Mouse (Mus musculus) frontal cortex, postnatal 10 days (tissue): Measurements from ENCODE around the gene Ralgapb.

Experiments
- DNase-seq, 2 experiments: peaks; one replicate each; pipeline ENCODE4 v3.0.0; 2022; ENCODE audit warnings: low spot score in 2 of 2, mixed read lengths in 1 of 2

Ralgapb gene

DNA sequence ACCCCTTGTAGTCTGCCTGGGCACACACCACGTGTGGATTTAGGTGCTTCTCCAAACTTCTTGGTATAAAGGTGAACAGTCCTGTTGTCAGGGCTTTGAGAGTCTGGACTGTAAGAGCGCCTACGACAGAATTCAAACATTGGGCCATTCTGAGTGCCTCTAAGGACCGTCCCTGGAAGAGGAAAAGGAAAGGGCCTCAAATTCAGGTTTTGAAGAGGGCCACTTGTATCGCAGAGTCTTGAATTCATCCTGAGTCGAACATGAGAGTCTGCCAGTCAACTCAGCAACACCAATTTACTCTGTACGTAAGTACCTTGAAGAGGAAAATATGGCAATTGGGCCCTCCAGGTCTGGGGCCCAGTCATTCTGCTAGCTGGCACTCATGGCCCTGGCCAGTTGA lies 6.7 kb upstream of the Ralgapb start:
- DNase-seq: no peak

DNA sequence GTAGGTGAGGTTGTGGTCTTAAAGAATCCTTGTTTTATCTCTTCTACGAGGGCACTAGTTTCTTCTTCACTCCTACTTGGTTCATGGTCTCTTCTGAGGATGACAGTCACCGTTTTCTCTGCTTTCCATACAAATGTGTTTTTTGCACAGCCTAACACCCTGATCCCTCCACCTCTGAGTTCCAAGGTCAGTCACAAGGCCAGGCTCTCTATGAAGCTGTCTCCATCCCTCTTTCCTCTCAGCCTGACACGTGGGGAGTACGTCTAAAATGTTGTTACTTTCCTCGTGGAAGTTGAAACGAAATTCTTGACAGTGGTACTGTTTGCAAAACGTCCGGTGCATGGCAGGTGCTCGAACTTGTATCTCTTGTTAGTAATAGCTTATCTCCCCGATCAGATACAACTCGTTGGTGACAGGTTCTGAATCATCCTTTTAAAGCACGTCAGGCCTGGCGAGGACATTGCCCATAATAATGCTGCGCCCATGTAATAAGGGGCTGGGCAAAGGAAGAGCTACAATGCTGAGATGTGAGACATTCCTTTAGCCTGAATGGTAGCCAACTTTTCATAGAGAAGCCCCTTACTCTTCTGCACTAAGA lies 552 bp upstream of the Ralgapb start:
- no peak for DNase-seq

DNA sequence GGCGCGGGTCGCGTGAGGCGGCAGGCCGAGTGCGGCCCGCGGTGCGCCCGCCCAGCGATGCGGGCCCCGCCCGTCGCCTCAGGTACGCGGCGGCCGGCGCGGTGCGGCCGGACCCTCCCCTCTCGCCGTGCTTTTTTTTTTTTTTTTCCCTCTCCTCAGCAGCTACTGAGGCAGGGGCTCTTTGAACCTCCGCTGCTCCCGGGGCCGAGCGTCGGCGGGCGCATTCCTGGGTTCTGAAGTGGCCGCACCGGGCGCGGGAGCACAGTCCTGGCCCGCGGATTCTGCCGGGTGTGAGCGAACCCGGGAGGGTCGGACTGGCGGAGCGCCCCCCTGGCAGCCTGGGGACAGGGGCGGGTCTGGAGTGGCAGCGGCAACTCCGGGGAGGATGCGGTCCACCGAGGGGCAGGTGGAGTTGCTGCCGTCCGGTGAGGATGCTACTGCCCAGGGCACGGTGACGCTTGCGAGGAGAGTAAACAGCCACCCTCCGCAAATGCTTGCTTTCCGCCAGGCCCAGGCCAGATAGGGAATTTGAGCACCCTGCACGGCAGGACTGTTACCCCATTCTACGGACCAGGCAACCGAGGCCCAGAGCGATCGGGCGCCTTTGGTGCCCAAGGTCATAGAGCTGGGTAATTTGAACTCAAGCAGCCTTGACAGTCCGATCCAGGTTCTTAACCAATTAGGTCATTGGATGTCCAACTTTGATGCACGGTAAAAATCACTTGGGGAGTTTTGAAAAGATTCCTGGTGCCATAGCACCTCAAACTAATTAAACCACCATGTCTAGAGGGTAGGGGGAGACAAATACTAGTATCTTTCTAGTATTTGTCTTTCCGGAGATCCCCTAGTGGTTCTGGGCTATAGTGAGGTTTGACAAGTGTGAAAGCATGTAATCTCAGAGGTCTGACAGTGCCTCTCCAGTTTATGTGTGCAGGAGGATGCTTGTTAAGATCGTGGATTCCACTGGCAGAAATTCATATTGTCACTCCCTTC lies 670 bp downstream of the Ralgapb start:
- DNase-seq: peak in 1 of 2 experiments; percentile 41

DNA sequence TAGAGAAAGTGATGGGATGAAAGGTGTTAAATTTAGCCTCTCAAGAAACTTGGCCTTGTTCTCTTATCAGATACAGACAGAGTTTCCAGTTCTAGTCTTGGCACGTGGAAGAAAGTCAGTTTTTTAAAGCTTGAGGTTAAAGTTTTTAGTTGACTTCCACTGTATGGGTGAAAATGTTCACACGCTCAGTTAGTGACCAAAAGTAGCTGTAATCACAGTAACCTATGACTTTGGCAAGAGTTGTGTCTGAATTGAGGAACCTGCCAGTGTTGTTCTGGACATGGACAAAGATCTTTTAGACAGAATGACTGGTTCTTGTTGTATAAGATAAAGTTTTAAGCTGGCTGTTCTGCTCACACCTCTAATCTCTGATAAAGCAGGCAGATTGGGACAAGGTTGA lies 3.6 kb downstream of the Ralgapb start:
- DNase-seq: no peak

DNA sequence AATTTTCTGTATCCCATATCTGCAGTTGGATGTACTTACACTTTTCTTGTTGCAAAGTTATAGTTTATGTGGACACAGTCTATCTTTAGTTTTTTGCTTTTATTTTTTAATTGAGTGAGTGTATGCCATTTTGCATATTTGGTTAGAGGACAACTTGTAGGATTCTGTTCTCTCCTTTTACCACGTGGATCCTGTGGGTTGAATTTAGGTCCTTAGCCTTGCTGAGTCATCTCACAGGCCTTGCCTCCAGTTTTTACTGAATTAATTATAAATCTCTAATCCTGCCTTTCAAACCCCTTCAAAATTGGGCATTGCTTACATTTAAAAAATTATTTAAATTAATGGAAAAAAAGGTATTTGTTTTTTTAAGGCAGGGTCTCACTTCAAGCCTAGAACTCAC lies 6.2 kb downstream of the Ralgapb start:
- no peak for DNase-seq

DNA sequence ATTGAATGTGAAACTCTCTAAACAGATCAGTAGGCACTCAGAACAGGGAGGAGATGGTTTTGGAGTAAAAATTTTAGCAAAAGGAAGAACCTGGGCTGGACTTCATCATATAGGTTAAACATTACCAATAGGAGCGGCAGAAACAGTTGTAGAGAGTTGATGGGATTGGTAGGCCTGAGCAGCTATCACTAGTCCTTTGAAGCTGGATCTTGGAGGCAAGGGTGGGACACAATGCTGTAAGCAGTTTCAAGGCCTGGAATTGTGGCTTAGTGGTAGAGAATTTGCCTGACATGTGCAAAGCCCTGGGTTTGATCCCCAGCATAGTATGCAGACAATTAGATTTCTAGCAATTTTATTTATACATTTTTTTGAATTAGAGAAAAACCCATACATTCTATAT lies 9.0 kb downstream of the Ralgapb start:
- no peak for DNase-seq

DNA sequence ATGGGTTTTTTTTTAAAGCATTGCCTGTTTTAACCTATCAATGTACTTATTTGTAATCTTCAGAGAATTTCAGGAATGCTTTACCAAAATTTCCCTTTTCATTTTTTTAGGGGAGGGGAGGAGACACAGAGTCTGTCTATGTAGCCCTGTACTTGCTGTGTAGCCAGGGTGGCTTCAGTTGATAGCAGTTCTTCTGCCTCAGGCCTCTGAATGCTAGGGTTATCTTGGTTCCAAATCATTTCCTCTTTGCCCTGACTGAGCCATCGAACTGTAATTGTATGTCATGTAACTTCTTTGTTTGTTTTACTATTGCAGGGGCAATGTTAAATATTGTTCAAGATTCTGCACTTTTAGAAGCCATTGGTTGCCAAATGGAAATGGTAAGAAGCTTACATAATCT lies 36.2 kb downstream of the Ralgapb start:
- no peak for DNase-seq

DNA sequence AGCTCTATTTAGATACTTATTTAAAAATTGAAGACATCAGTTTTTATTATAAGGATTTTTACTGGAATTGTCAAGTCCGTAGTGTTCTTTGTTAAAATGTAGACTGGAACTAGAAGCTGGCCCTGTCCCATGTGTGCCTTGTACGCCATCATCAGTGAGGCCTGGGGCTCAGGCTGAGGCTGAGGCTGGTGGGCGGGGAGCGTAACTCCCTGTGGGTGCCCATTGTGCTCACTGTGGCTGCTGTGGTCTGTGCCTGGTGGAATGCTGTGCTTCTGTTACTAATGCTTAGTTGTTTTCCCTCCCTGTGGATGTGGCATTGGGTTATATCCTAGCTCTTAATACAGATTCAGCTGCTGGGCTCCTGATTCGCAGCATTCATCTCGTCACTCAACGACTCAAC lies 40.2 kb downstream of the Ralgapb start:
- DNase-seq: no peak

DNA sequence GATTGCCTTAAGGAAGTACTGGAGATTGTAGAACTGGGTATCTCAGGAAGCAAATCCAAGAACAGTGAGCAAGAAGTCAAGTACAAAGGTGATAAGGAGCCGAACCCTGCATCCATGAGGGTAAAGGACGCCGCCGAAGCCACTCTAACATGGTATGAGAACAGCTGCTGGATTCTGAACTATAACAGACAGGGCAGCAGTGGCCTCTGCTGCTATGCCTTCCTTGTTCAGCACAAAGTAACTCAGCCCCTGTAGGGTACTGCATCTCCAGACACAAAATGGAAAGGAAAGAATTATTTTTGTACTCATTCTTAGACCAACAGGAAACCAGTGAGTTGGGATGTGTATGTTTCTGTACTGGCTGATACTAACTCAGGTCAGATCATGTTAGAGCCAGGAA lies 46.8 kb downstream of the Ralgapb start:
- no peak for DNase-seq

DNA sequence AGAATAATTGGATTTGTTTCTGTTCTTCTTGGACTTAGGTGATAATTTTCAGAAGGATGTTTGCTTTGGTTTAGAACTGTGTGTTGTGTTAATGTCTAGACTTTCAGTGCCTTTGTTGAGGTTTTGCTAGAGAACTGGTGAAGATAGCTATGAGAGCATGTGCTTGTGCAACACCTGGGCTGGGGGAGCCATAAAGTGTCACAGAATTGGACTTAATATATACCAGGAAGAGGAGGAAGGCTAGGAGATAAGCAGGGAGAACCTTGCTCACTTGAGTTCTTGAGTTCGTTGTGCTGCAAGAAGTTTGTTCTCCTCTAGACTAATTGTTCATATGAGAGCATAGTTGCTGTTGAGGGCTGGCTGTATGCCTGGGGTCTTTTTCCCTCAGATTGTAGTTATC lies 48.0 kb downstream of the Ralgapb start:
- no peak for DNase-seq

DNA sequence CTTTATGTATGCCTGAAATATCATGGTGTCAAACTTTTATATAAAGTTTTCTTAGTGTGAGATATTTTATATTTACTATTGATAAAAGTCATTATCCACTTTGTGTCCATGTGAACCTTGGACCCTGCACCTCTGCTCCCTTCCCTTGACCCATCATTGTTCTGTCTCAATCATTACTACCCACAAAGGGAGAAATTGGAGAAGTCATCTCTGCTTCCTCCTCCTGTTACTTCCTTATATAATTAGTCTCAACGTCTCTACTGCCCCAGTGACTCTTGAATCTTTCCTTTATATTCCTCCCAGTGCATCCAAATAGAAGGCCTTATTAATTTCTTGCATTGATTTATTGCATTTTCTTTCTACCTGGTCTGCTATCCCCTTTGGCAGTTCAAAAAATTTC lies 52.8 kb downstream of the Ralgapb start:
- DNase-seq: no peak

DNA sequence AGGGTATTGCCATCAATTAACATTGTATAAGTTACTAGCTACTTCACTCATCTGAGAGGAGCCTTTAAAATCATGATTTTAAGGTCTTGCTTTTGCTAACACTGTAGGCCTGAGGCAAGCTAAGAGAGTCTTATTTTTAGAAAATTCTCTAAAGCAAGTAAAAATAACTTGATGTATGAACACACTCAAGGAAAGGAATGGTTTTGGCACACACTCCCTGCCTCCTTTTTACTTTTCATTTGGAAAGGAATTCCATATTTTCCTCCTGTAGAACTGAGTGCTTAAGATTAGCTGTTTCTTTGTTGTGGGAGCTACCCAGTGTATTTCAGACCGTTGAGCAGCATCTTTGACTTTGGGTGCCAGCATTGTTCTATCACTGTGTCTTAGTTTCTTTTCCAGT lies 64.5 kb downstream of the Ralgapb start:
- DNase-seq: no peak

DNA sequence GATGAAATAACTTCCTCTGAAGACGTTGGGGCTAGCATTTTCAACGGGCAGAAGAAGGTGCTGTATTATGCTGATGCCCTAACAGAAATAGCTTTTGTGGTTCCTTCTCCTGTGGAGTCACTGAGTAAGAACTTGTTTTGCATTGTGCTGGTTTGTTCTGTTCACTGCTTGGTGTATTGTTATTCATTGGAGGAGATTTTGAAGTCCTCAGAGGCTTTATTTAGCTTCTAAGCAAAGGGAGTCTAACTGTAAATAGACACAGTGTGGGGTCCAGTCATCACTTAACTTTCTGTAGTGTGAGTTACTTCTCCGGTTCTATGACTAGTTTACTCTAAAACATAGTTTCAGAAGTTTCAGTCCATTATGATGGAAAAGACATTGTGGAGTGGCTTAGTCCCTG lies 68.0 kb downstream of the Ralgapb start:
- no peak for DNase-seq

DNA sequence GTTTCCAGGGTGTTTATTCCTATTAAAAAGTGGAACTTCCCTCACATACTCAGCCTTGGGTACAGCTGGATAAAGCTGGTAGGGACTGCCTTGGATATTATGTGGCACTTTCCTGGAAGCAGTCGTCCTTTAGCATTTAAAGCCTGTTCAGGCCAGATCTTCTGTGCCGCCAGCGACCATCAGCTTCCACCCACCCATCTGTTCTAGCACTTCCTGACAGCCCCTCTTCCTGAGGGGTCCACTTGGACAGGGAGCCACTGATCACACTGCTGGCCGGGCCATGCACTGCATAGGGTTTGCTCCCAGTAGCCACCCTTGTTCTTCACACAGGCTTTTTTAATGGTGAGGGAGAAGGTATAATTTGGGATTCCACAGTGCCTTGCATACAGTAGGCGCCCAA lies 88.8 kb downstream of the Ralgapb start:
- no peak for DNase-seq

DNA sequence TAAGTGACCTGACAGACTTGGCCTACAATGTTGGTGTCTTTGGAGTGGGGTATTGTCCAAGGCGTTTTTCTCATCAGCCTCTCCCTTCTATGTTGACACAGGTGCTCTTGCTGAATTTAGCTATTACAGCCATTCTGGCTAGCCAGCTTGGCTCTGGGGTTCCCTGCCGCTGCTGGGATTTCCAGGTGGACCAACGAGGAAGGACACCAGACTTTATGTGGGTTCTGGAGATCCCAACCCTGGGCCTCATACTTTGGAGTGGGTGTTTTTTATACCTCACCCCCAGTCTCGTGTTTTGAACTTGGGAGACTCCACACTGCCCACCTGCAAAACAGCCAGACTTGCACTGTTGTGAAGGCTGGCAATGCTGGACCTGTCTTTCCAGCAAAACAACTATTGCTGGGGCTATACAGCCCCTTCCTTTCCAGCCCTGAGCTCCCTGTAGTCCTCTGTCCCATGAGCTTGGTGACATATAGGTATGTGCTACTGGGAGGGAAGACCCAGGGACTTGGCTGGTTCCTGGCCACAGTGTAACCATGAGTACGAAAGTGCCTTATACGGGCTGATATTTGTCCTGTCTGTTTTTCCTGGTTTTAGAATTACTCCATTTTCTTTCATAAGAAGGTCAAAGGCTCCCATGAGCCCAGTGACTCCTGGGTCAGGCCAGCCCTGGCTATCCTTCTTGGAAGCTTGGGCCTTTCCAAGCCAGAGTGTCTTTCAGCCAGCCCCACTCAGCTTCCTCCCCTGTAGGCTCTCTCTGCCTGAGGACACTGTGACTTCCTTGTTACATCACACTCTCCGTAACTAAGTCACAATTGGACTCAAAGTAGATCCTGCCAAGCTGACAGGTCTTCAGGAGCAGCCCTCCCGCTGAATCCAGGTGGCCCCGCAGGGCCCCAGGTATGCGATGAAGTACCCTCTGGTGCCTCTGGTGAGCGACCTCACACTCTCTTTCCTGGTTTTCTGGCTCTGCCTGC lies 92.5 kb downstream of the Ralgapb start, which contains the start of gene Adig:
Gene Adig, plus strand, starts transcription at position 777 of the 977 bp plus-strand sequence.
- no peak for DNase-seq

DNA sequence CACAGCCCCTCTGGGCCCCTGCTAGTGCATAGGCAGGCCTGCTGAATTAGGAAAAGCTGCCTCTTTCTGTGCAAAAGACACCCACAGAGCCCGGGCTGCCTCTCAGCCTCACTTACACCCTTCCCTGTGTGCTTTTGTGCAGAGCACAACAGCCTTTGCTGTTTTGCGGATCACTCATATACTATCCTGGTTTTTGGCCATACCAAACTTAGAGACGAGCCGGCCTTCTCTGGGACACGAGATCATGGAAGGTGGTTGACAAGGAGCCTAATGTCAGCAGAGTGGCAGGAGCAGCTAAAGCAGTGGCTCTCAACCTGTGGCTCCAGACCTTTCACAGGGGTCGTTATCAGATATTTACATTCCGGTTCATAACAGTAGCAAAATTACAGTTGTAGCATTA lies 93.6 kb downstream of the Ralgapb start:
- DNase-seq: no peak

DNA sequence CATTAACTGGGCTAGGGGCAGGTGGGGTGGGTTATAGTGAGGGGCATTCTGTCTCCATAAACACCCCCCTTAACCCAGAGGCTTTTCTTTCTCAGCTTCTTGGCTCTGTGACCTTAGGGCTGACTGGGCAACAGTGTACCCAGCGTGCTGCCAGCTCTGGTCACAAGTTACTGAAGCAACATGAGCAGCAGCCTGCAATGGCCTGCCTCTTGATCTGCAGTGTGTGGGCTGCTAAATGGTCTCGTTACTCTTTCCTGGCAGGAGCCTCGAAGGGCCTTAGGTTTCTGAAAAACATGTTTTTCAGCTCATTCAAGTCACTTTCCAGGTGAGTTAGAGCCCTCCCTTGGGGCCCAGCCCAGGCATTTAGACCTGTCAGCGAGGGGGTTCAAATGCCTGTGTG lies 94.0 kb downstream of the Ralgapb start:
- DNase-seq: no peak

DNA sequence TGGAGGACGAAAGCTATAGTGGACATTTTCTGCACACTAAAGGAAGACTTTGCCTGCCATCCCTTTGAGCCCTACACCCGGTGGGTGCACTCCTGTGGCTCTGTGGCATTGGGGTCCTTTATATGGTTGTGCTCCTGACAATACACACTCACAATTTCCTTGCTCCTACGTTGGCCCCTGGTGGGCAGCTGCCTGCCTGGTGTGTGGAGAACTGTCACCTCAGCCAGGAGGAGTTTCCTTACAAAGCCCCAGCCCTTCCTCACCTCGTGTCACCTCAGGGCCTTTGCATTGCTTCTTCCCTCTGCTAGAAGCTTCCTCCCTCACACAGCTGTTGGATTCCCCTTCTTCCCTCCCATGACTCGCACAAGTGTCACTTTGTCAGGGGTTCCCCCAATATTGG lies 96.8 kb downstream of the Ralgapb start:
- DNase-seq: no peak

DNA sequence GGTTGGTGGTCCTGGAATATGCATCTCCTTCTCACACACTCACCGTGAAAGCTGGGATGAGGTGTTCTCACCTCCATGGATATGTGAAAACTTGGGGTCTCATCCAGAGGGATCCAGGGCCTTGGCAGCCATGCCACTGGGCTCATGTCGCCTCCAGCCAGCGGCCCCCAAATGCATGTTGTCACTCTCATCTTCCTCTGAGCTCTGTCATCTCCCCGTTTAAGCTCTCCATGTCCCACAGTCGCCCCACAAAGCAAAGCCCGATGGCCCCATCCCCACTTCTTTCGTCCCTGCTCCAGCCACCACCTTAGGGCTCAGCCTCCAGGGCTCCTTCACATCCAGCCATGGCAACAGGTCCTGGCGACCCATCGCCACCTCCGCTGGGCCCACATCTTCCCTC lies 97.4 kb downstream of the Ralgapb start:
- no peak for DNase-seq

DNA sequence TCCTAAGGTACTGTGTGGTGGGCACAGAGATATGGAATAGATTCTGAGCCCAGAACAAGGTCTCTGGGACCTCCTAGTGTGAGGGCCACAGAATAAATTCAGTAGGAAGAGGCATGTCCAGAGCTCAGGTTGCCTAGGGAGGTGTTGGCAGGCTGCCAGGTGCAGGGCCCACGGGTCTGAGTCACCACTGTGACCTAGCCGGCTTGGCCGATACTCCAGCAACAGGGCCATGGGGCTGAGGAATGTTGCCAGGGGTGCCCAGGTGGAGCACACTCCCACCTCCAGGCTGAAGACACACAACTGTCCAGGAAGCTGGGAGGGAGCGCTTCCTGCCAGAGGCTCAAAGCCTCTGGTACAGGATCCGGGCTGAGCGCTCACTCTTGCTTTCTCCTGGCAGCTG lies 101.0 kb downstream of the Ralgapb start:
- no peak for DNase-seq

DNA sequence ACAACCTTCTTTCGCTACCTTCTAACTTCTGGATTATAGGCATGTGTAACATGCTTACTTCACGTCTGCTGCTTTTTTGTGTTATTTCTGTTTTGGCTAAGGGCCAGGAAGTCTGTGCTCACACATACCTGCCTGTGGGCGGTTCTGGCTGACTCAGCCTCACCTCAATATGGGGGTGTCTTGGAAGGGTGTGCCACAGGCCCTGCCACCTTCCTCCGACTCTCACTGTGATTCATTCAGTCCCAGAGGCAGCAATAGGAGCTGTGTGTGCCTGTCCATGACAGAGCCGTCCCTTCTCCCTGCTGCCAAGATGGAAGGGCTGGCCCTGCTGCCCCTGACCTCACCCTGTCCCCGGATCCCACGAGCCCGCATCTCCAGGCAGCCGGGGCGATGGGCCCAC lies 102.9 kb downstream of the Ralgapb start, which contains the start of gene Arhgap40:
Gene Arhgap40, plus strand, starts transcription at position 269 of the 400 bp plus-strand sequence.
- DNase-seq: no peak

DNA sequence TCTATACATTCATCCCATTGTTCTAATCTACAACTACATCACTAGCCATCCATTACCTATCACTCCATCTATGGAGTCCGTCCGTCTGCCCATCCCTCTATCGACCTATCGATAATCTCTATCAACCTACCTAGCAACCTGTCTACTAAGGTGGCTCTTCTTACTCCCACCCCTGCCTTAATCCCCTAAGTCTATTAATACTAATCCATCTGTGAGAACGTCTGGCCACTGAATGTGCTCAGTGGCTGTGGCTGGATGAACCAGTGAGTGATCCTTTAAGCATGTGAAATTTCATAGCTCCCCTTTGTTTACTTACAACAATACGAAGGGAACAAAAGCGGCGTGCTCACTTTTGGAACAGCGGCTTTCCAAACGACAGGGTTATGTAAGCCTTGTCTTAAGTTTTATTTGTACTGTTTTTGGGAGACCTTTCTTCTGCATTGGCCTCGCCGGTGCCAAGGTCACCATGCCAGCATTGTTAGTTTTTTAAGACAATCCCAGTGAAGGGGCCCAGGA lies 104.2 kb downstream of the Ralgapb start:
- no peak for DNase-seq
